Mouse (Mus musculus): Measurements from ENCODE around the gene Atp6v0d1.

Gene Atp6v0d1

GRCm38 (mm10) chr8:105536546-105536945 lies 29.3 kb downstream of the Atp6v0d1 start:
- DNase-seq: no peak

- peak; percentile 90 for DNase-seq
Observed at GRCm38 (mm10) chr8:105533892-105534329, 31.9 kb downstream of the Atp6v0d1 start.

- DNase-seq: no peak
Observed at GRCm38 (mm10) chr8:105533439-105533838, 32.4 kb downstream of the Atp6v0d1 start.

- DNase-seq: peak; percentile 82
Observed at GRCm38 (mm10) chr8:105531774-105532173, 34.1 kb downstream of the Atp6v0d1 start.

- peak; percentile 53 for DNase-seq
Observed at GRCm38 (mm10) chr8:105529271-105529670, 36.6 kb downstream of the Atp6v0d1 start.

- no peak for DNase-seq
Observed at GRCm38 (mm10) chr8:105528206-105528605, 37.6 kb downstream of the Atp6v0d1 start.

GRCm38 (mm10) chr8:105527110-105527509 lies 38.7 kb downstream of the Atp6v0d1 start:
- peak; percentile 82 for DNase-seq

- DNase-seq: no peak
Observed at GRCm38 (mm10) chr8:105522890-105523289, 43.0 kb downstream of the Atp6v0d1 start.

GRCm38 (mm10) chr8:105521995-105522769 lies 43.7 kb downstream of the Atp6v0d1 start:
- no peak for DNase-seq

- DNase-seq: no peak
Observed at GRCm38 (mm10) chr8:105521061-105521460, 44.8 kb downstream of the Atp6v0d1 start.

GRCm38 (mm10) chr8:105520521-105520920 lies 45.3 kb downstream of the Atp6v0d1 start:
- DNase-seq: no peak

- peak; percentile 57 for DNase-seq
Observed at GRCm38 (mm10) chr8:105519591-105519990, 46.3 kb downstream of the Atp6v0d1 start.

- peak; percentile 80 for DNase-seq
Observed at GRCm38 (mm10) chr8:105518436-105519313, 47.2 kb downstream of the Atp6v0d1 start, which contains the start of gene Hsd11b2. Gene Hsd11b2 (plus strand): TSS chr8:105518755.

GRCm38 (mm10) chr8:105517346-105517745 lies 48.5 kb downstream of the Atp6v0d1 start:
- DNase-seq: peak; percentile 51

- peak; percentile 87 for DNase-seq
Observed at GRCm38 (mm10) chr8:105516018-105516645, 49.7 kb downstream of the Atp6v0d1 start.

GRCm38 (mm10) chr8:105514656-105515055 lies 51.2 kb downstream of the Atp6v0d1 start:
- no peak for DNase-seq

GRCm38 (mm10) chr8:105514194-105514593 lies 51.7 kb downstream of the Atp6v0d1 start:
- DNase-seq: no peak

GRCm38 (mm10) chr8:105509997-105510735 lies 55.7 kb downstream of the Atp6v0d1 start:
- DNase-seq: no peak

- no peak for DNase-seq
Observed at GRCm38 (mm10) chr8:105508758-105509157, 57.1 kb downstream of the Atp6v0d1 start.

- DNase-seq: no peak
Observed at GRCm38 (mm10) chr8:105506977-105507376, 58.9 kb downstream of the Atp6v0d1 start.

GRCm38 (mm10) chr8:105504617-105505016 lies 61.2 kb downstream of the Atp6v0d1 start:
- DNase-seq: no peak

- no peak for DNase-seq
Observed at GRCm38 (mm10) chr8:105499787-105500186, 66.1 kb downstream of the Atp6v0d1 start.
